Comparison of ENCODE assay signal across 17 mouse cellular contexts in the genomic region with DNA sequence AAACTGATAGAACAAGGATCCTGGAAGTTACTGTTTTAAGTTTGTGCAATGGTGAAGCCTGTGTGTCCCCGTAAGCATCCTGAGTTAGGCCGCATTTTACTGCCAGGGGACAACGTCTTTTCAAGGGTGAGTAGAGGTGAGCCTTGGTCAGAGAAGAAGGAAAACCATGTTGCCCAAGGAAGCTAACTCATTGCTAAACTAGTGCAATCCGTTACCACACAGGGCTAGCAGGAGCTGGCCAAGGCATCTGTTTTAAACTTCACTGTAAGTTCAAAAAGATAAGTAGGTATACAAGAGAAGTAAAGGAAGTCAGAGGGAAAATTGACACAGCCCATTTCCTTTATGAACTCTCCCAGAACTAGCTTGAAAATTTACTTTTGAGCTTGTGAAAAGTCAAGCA.
"Had no signal": no experiment of that assay in that cellular context is flagged by ENCODE, and none has a peak within 500 bp of the region (broad histone marks: within the 10 kb centered on the region; RNA-seq: fewer than 3 reads in every experiment).

No protein-coding gene starts in this region.

- DNase-seq: gastrocnemius, adult 2 months; gastrocnemius, postnatal 10 days; gastrocnemius, postnatal 25 days; heart, adult 2 months; heart, postnatal 10 days; heart, postnatal 4 days; kidney, adult 18-20 months; kidney, adult 8-10 months; kidney, postnatal 10 days; kidney, postnatal 25 days; kidney, postnatal 4 days; left cerebral cortex, postnatal 4 days had no signal

- ATAC-seq: hindbrain, embryonic 16.5 days; inflammation-experienced regulatory T-cells, adult 6 months; intestine, embryonic 15.5 days; intestine, postnatal 0 days; liver, embryonic 12.5 days had no signal
